Mouse (Mus musculus) ovary, postnatal 14 days (tissue): ENCODE data around the gene Ttll3.

Experiments used
- DNase-seq: peaks from one replicate; pipeline ENCODE4 v3.0.0; 2022; ENCODE audit warnings: low spot score

The Ttll3 gene

DNA sequence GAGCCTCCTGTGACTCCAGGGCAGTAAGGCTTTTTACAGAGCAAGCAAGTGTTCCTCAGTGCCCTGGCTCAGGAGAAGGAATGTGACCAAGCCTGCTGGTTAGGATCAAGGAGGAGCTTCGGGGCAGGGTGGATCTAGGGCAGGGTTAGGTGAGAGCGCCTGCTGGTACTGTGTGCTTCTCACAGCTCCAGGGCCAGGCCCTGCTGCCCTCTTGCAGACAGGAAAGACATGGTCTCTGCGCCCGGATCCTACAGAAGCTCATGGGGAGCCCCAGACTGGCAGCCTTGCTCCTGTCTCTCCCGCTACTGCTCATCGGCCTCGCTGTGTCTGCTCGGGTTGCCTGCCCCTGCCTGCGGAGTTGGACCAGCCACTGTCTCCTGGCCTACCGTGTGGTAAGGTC is 69.6 kb downstream of the Ttll3 start:
- no peak for DNase-seq

DNA sequence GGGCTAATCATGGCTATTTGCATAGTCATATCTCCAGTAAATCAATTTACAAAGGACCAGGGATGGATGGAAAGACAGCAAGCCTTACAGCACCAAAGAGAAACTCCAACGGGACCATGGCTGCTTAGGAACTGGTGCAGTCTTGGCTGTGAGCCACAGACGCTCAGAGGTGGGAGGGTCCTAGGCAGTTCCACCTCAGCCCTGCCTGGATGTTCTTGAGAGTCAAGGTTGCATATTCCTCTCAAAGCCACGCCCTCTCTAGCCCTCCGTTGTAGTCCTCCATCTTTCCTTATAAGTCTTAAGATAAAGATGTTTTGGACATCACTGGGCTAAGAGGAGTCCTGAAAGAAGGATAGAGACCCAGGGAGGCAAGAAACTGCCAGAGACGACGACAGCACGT is 75.0 kb downstream of the Ttll3 start:
- DNase-seq, result no peak
